Mouse (Mus musculus): ENCODE results near the gene Trim14. TPM values are rescaled to one million over a fixed set of nuclear protein-coding genes. Genes with fewer than 3 reads are reported as not detected.
A peak's percentile ranks its signal among the peaks of the same experiment; 100 is the strongest.

The Trim14 gene
- total and polyA plus RNA-seq, 3 experiments = 2.1 to 2.9 (median 2.5) TPM

DNA sequence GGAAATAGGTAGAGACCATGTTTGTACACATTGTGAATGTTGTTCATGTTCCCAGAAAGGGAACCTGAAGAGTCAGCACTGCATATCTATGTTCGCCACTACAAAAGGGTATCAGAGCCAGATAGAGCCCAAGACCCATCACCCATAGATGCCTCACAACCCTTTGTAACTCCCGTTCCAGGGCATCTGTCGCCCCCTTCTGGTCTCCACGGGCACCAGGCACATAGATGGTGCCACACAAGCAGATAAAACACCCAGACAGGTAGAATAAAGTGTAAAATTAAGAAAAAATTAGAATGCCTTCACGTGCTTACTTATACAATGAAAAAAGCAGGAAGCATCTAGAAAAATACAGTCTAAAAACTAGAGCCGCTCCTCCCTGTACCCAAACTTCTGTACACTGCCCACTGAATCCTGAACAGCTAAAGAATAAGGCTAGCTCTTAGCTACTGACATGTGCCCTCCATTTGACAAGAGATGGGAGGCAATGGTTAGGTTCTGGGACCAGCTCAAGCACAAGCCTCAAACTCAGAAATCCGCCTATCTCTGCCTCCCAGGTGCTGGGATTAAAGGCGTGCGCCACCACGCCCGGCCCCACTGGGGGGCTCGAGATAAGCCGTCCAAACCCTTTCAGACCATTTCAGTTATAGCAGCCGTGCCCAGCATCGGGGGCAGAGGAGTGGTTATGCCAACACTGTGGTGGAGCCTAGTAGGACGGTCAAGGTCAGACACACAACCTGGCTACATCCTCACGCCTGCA lies 9.0 kb downstream of the Trim14 start:
- WGBS = 38% methylated on average over 17 of the region's 17 CpGs
- TF ChIP-seq CTCF (IDR thresholded peaks at IDR 0.05) = peak; percentile 37
- TF ChIP-seq EP300 (IDR thresholded peaks at IDR 0.05; ENCODE audit: insufficient read depth, low read depth, low read length) = no peak

DNA sequence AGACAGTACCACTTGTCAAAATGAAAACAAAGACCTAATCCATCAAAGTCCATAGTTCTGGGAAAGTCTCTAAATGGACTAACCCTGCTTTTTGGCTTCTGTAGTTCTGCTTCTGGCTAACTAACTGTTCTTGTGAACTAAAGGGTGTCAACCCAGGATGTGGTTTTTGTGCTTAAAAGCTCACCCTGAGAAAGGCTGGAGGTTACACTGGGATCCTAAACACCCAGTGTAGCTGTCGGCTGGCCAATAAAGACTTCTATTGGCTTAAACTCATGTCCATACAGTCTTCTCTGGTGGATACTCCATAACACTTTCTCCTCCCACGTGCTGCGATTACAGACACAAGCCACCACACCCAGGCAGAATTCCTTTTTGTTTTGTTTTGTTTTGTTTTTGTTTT lies 9.7 kb downstream of the Trim14 start:
- WGBS = 90% methylated on average over 3 of the region's 3 CpGs
- H3K27me3 ChIP-seq (ENCODE audit: control insufficient read depth, insufficient read depth, low read length) = no peaks in the 10 kb centered on the region
- intact Hi-C loops (cut with DNase I) = no loop called here
- no peaks in the 10 kb centered on the region for H3K36me3 ChIP-seq (ENCODE audit: control insufficient read depth, insufficient read depth, low read length)
- TF ChIP-seq EP300 (IDR thresholded peaks at IDR 0.05; ENCODE audit: insufficient read depth, low read depth, low read length) (no peak), CTCF (IDR thresholded peaks at IDR 0.05) (no peak), POLR2A (IDR thresholded peaks at IDR 0.05; ENCODE audit: insufficient read depth, low read depth, low read length) (no peak)
- no peaks in the 10 kb centered on the region for H3K4me1 ChIP-seq (ENCODE audit: control insufficient read depth, insufficient read depth, low read length)
- H3K4me3 ChIP-seq = no peak overlapping the region
- no peak overlapping the region for H3K27ac ChIP-seq
- H3K79me2 ChIP-seq (replicated peaks; ENCODE audit: control insufficient read depth, insufficient read depth, low read length) = no peaks in the 10 kb centered on the region
- DNase-seq = no peak
- no peak overlapping the region for H3K9ac ChIP-seq (ENCODE audit: low read depth, low read length)

More for the DNA sequence above, 9.0 kb downstream of the Trim14 start:
- Histone ChIP-seq H3K27me3 (ENCODE audit: control insufficient read depth, insufficient read depth, low read length) (no peaks in the 10 kb centered on the region), H3K79me2 (replicated peaks; ENCODE audit: control insufficient read depth, insufficient read depth, low read length) (no peaks in the 10 kb centered on the region), H3K27ac (no peak overlapping the region), H3K4me3 (no peak overlapping the region), H3K9ac (ENCODE audit: low read depth, low read length) (peak overlapping the region; percentile 53; the same call in 1 of the 2 replicates), H3K4me1 (ENCODE audit: control insufficient read depth, insufficient read depth, low read length) (no peaks in the 10 kb centered on the region), H3K36me3 (ENCODE audit: control insufficient read depth, insufficient read depth, low read length) (no peaks in the 10 kb centered on the region)
- intact Hi-C loops (cut with DNase I) = no loop called here
- DNase-seq = no peak

DNA sequence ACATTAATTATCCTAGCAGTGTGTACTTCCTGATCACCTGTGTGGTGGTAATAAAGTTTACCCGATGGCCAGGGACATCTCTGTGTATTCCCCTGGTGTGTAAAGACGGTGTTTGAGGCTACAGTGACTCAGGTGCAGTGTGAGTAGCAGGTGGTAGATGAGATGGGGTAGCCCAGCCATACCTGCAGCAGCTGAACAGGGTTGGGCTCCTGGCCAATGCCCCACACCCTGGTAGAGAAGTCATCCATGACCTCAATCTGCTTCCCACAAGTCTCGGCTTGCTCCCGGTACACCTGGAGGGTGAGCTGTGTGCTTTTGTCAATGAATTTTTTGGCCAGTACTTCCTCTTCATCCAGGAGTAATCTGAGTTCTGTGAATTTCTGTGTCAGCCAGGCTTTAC lies 12.6 kb downstream of the Trim14 start:
- intact Hi-C loops (cut with DNase I) = no loop called here
- WGBS = 91% methylated on average over 4 of the region's 4 CpGs
- Histone ChIP-seq H3K27ac (no peak overlapping the region), H3K79me2 (replicated peaks; ENCODE audit: control insufficient read depth, insufficient read depth, low read length) (no peaks in the 10 kb centered on the region), H3K4me3 (no peak overlapping the region), H3K4me1 (ENCODE audit: control insufficient read depth, insufficient read depth, low read length) (no peaks in the 10 kb centered on the region), H3K27me3 (ENCODE audit: control insufficient read depth, insufficient read depth, low read length) (no peaks in the 10 kb centered on the region), H3K36me3 (ENCODE audit: control insufficient read depth, insufficient read depth, low read length) (no peaks in the 10 kb centered on the region), H3K9ac (ENCODE audit: low read depth, low read length) (no peak overlapping the region)
- no peak for TF ChIP-seq CTCF (IDR thresholded peaks at IDR 0.05)
- TF ChIP-seq EP300 (IDR thresholded peaks at IDR 0.05; ENCODE audit: insufficient read depth, low read depth, low read length) = no peak
- TF ChIP-seq POLR2A (IDR thresholded peaks at IDR 0.05; ENCODE audit: insufficient read depth, low read depth, low read length) = no peak
- DNase-seq = no peak

DNA sequence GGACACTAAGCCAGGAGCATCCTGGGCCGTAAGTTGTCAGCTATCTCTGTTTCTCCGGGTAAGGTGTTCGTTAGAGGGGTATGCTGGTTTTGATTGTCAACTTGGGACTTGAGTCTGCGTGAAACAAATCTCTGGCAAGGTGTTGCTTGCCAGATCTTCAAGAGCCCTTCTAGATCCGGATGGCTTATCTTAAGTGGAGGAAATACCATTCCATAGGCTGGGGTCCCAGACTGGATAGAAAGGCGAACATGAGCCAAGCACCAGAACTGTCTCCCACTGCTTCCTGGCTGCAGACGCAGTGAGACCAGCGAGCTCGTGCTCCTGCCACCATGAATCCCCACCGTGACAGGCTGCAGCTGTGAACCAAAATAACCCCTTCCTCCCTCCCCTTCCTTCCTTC lies 14.5 kb downstream of the Trim14 start:
- Histone ChIP-seq H3K79me2 (replicated peaks; ENCODE audit: control insufficient read depth, insufficient read depth, low read length) (0 out of 2 replicates have a peak, but pooled peaks cover 1% of the 10 kb centered on the region), H3K9ac (ENCODE audit: low read depth, low read length) (no peak overlapping the region), H3K4me3 (no peak overlapping the region), H3K36me3 (ENCODE audit: control insufficient read depth, insufficient read depth, low read length) (no peaks in the 10 kb centered on the region), H3K27ac (no peak overlapping the region), H3K4me1 (ENCODE audit: control insufficient read depth, insufficient read depth, low read length) (no peaks in the 10 kb centered on the region), H3K27me3 (ENCODE audit: control insufficient read depth, insufficient read depth, low read length) (no peaks in the 10 kb centered on the region)
- intact Hi-C loops (cut with DNase I) = no loop called here
- DNase-seq = no peak
- WGBS = 48% methylated on average over 10 of the region's 10 CpGs
- TF ChIP-seq CTCF (IDR thresholded peaks at IDR 0.05) (no peak), EP300 (IDR thresholded peaks at IDR 0.05; ENCODE audit: insufficient read depth, low read depth, low read length) (no peak), POLR2A (IDR thresholded peaks at IDR 0.05; ENCODE audit: insufficient read depth, low read depth, low read length) (no peak)

DNA sequence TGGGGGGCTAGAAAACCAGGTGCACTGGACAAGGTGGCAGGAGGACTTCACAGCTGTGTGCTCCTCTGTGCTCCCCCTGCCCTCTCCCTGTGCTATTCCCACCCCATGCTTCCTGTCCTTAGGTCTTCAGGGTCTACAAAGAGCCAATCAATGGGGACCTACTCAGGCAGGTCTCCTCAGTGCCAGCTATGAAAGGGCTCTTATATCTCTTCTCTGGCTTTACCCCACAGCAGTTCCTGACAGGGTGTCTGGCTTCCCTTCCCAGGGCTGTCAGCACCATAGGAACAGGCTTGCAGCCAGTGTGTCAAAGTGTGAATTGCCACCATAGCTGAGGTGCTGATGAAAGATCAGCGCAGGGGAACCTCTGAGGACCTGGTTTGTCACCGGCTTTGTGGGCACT lies 15.4 kb downstream of the Trim14 start:
- no peaks in the 10 kb centered on the region for H3K27me3 ChIP-seq (ENCODE audit: control insufficient read depth, insufficient read depth, low read length)
- H3K36me3 ChIP-seq (ENCODE audit: control insufficient read depth, insufficient read depth, low read length) = no peaks in the 10 kb centered on the region
- H3K79me2 ChIP-seq (replicated peaks; ENCODE audit: control insufficient read depth, insufficient read depth, low read length) = 0 out of 2 replicates have a peak, but pooled peaks cover 1% of the 10 kb centered on the region
- intact Hi-C loops (cut with DNase I) = no loop called here
- no peak for TF ChIP-seq POLR2A (IDR thresholded peaks at IDR 0.05; ENCODE audit: insufficient read depth, low read depth, low read length)
- no peak for TF ChIP-seq CTCF (IDR thresholded peaks at IDR 0.05)
- no peak for TF ChIP-seq EP300 (IDR thresholded peaks at IDR 0.05; ENCODE audit: insufficient read depth, low read depth, low read length)
- DNase-seq = no peak
- no peak overlapping the region for H3K4me3 ChIP-seq
- WGBS = 37% methylated on average over 2 of the region's 2 CpGs
- H3K27ac ChIP-seq = no peak overlapping the region
- H3K4me1 ChIP-seq (ENCODE audit: control insufficient read depth, insufficient read depth, low read length) = no peaks in the 10 kb centered on the region
- H3K9ac ChIP-seq (ENCODE audit: low read depth, low read length) = no peak overlapping the region

DNA sequence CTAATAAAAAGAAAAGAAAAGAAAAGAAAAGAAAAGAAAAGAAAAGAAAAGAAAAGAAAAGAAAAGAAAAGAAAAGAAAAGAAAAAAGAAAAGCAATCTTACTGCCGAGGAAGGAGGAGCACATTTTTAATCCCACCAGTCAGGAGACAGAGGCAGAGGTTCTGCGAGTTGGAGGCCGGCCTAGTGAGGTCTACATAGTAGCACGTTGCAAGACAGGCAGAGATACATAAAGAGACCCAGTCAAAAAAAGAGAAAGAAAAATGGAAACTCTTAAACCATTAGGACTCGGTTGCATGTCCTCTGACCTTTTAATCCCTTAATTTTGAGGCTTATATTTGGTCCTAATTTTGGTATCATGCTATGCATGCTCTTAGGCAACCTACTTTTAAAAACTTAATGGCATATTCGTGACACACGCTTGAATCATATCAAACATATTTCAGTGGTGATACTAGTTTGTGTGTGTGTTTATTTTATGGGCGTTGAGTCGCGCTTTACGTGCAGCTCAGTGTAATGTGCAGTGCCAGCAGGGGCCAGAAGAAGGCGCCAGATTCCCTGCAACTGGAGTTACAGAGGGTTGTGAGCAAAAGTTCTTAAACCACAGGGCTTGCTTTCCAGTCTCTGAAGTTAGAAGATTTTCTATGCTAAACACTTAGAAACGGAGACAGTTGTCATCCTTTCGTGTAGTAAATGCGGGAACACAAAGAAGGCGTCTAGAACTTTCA lies 28.0 kb downstream of the Trim14 start:
- Histone ChIP-seq H3K27ac (peak overlapping the region; percentile 6), H3K4me1 (ENCODE audit: control insufficient read depth, insufficient read depth, low read length) (no peaks in the 10 kb centered on the region), H3K79me2 (replicated peaks; ENCODE audit: control insufficient read depth, insufficient read depth, low read length) (no peaks in the 10 kb centered on the region), H3K36me3 (ENCODE audit: control insufficient read depth, insufficient read depth, low read length) (no peaks in the 10 kb centered on the region), H3K27me3 (ENCODE audit: control insufficient read depth, insufficient read depth, low read length) (no peaks in the 10 kb centered on the region), H3K4me3 (peak overlapping the region; percentile 45), H3K9ac (ENCODE audit: low read depth, low read length) (no peak overlapping the region)
- intact Hi-C loops (cut with DNase I) = loop anchor here (5.0 kb wide), 2 partner anchors 94 to 144 kb away; partner anchors contain the start of genes Coro2a and Tbc1d2
- WGBS = 10% methylated on average over 16 of the region's 16 CpGs
- DNase-seq = peak; percentile 79 to 84
- no peak for TF ChIP-seq EP300 (IDR thresholded peaks at IDR 0.05; ENCODE audit: insufficient read depth, low read depth, low read length)
- peak; percentile 96 for TF ChIP-seq CTCF (IDR thresholded peaks at IDR 0.05)

Data from heart, adult 2 months (tissue).